Comparison of ENCODE assay signal across 8 mouse cellular contexts in the genomic region with DNA sequence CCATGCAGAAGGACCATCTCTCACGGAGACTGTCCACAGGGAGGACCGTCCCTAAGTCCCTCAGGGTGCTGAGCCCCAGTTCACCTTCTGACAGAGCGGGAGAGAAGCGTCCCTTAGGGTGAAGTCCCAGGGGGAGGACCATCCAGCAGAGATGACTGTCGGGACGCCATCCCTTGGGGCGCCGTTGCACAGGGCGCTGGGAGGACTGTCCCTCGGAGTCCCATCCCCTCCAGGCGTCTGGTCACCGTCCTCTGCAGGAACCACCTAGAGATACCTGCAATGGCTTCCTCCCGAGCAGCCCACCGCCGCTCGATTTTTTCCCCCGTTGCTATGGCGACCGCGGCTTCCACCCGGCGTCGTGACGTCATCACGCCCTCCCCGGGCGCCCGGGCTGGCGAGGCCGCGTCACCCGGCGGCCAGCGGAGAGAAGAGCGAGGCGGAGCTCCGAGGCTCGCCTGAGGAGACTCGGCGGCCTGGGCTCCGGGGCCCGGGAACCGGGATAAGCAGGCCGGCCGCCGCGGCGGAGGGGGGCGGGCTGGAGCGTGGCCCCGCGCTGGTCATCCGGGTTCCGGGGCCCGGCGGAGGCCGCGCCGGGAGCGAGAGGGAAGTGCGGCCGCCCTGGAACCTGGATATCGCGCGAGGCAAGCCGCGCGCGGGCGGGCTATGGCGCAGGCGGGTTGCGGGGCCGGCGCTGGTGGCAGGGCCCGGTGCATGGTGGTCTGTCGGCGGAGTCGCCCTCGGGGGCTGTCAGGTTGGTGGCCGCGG. TPM values are rescaled to one million over a fixed set of nuclear protein-coding genes. Genes with fewer than 3 reads are reported as not detected.
DNase-seq lines count a peak whose midpoint lies in the region; ATAC-seq and TF ChIP-seq lines count a peak whose summit lies in the region.

Gene Zfp523, plus strand, starts transcription at position 355 of the 765 bp plus-strand sequence.

- H3K27ac ChIP-seq in lung, embryonic 16.5 days (ENCODE audit: low read length) = peak within 1 kb of the TSS; percentile 94

- TF ChIP-seq CTCF in G1E (IDR thresholded peaks at IDR 0.05; ENCODE audit: low read depth, low read length) = no peak

- peaks cover 47% of the 10 kb centered on the region for H3K4me1 ChIP-seq in G1E (ENCODE audit: insufficient read depth, low read depth, low read length)
- H3K4me1 ChIP-seq in lung, embryonic 16.5 days (replicated peaks; ENCODE audit: control insufficient read depth, insufficient read depth, low read length) = peaks cover 54% of the 10 kb centered on the region

- peak; percentile 96 for DNase-seq in G1E (ENCODE audit: low spot score)
- DNase-seq in cerebellum, adult 18-20 months = peak; percentile 89 to 96
- peak; percentile 92 for DNase-seq in forelimb bud, embryonic 11.5 days (ENCODE audit: low read depth, low spot score)
- DNase-seq in layer of hippocampus, adult 9-10 months (ENCODE audit: low spot score) = peak; percentile 70
- DNase-seq in ovary, postnatal 10 days (ENCODE audit: low spot score) = peak; percentile 82
- peak; percentile 88 to 96 for DNase-seq in thymus, postnatal 10 days (ENCODE audit: low spot score in 2 of 2)

- peak within 1 kb of the TSS; percentile 97 for H3K4me2 ChIP-seq in lung, embryonic 16.5 days (ENCODE audit: low read depth, low read length)

- peaks cover 25% of the 10 kb centered on the region for H3K36me3 ChIP-seq in G1E (replicated peaks)
- H3K36me3 ChIP-seq in lung, embryonic 16.5 days (ENCODE audit: control insufficient read depth, insufficient read depth, low read length) = no peaks in the 10 kb centered on the region

- H3K9ac ChIP-seq in lung, embryonic 16.5 days (ENCODE audit: low read length) = peak within 1 kb of the TSS; percentile 99

- no peaks in the 10 kb centered on the region for H3K9me3 ChIP-seq in G1E (replicated peaks)
- no peaks in the 10 kb centered on the region for H3K9me3 ChIP-seq in lung, embryonic 16.5 days (ENCODE audit: control insufficient read depth, low read length)

- ATAC-seq in G1E (ENCODE audit: extremely low read depth, insufficient number of reproducible peaks, low FRiP score, poor library complexity, severe bottlenecking) = peak; percentile 58
- ATAC-seq in hematopoietic stem cell, adult 5-6 weeks (replicated peaks in 1 of 2; ENCODE audit: insufficient read depth in 1 of 2, low FRiP score in 2 of 2, low TSS enrichment in 1 of 2, low read depth in 1 of 2, poor library complexity in 2 of 2, severe bottlenecking in 2 of 2) = peak; percentile 29 to 51; a peak in 3 of 4 replicates
- ATAC-seq in lung, embryonic 16.5 days (ENCODE audit: low read depth) = peak; percentile 89

- H3K4me3 ChIP-seq in G1E (ENCODE audit: low read depth, low read length) = peak within 1 kb of the TSS; percentile 85
- H3K4me3 ChIP-seq in lung, embryonic 16.5 days (ENCODE audit: low read length) = peak within 1 kb of the TSS; percentile 92

- under 1% methylated on average over 58 of the region's 82 CpGs for WGBS in lung, embryonic 16.5 days

- peaks cover 34% of the 10 kb centered on the region for H3K27me3 ChIP-seq in G1E (ENCODE audit: insufficient read depth, low read length)
- H3K27me3 ChIP-seq in lung, embryonic 16.5 days (ENCODE audit: control insufficient read depth, insufficient read depth, low read depth, low read length) = no peaks in the 10 kb centered on the region

RNA-seq across cellular contexts. Expression of gene Zfp523, which starts in this region (rescaled TPM):
- total RNA-seq in G1E (2014; fragmentation: Nextera tagmentation) (18.2 and 20.8 TPM in 2 replicates), G1E (2017) (11.9 and 15.7 TPM in 2 replicates)
- polyA plus RNA-seq in G1E (2012) = 39.9 and 48.5 TPM in 2 replicates
- 12.9 and 26.0 TPM in 2 replicates for total RNA-seq in hematopoietic stem cell, adult 5-6 weeks (2017)
- polyA plus RNA-seq in lung, embryonic 16.5 days (2015; fragmentation: Nextera tagmentation; extraction: Ambion mirVana) = 34.2 and 34.9 TPM in 2 replicates

Comparison
In these comparisons a context has a peak if more than half of its experiments do, and no peak if none do; other contexts are left out.
1. Peak in every context shown above with its lines: DNase-seq, ATAC-seq, H3K4me3 ChIP-seq and H3K27ac ChIP-seq.